Mouse (Mus musculus) heart, postnatal 0 days (tissue): ENCODE results near the gene Scube2.

Experiments used
- CTCF ChIP-seq: IDR thresholded peaks from 2 replicates; pipeline ENCODE4 v1.5.1; 2016; ENCODE audit warnings: antibody characterized with exemption, control low read depth, low read depth
- EP300 ChIP-seq: IDR thresholded peaks from 2 replicates; pipeline ENCODE4 v1.6.1; 2016; ENCODE audit warnings: antibody characterized with exemption, low read depth

DNA sequence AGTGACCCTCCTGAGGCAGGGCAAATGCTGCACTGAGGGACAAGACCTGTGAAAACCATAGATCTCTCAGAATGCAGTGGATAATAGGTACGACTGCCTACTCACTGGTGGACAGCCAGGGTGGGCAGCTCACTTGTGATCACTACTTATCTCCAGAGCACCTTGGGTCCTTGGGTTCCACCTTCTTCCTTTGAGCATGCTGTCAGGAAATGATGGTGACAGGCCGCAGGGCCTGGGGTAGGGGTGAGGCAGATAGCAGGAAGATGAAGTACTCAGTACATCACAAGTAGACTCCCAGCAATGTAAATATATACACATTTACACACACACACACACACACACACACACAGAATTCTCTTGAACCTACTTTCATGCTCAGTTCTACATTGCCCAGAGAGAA lies 77.6 kb downstream of the Scube2 start:
- TF ChIP-seq CTCF (no peak), EP300 (no peak)
